Mouse (Mus musculus) MEL (cell line): ENCODE data around the gene Gpd1. TPM values are rescaled to one million over a fixed set of nuclear protein-coding genes. Genes with fewer than 3 reads are reported as not detected.

Experiments used
- DNase-seq: peaks from one replicate; pipeline ENCODE4 v3.0.0; 2011; ENCODE audit warnings: low read depth, low spot score
- H3K27ac ChIP-seq: 2 replicates; pipeline ENCODE4 v1.5.1; 2012; ENCODE audit warnings: low read depth, mild to moderate bottlenecking, control low read depth, low read length, moderate library complexity; ENCODE audit not compliant: control insufficient read depth
- H3K27me3 ChIP-seq, 2 experiments: fragments of 150-350 bp in 1 of 2; sonication (generic) in 1 of 2; 2 replicates each; pipeline ENCODE4 v1.6.1; 2012; ENCODE audit warnings: low read length in 2 of 2, mild to moderate bottlenecking in 2 of 2, improper control_type of control experiment in 1 of 2, moderate library complexity in 1 of 2; ENCODE audit not compliant: insufficient read depth in 2 of 2, control insufficient read depth in 1 of 2
- H3K36me3 ChIP-seq, 2 experiments: 2 replicates each; pipeline ENCODE4 v1.6.1; 2012 to 2014; ENCODE audit warnings: low read length in 2 of 2, improper control_type of control experiment in 1 of 2, inconsistent platforms in 1 of 2, mild to moderate bottlenecking in 1 of 2; ENCODE audit not compliant: insufficient read depth in 2 of 2, control insufficient read depth in 1 of 2
- H3K4me1 ChIP-seq, 2 experiments: fragments of 150-350 bp in 1 of 2; sonication (generic) in 1 of 2; 2 replicates each; pipeline ENCODE4 v1.6.1; 2012; ENCODE audit warnings: low read length in 2 of 2, improper control_type of control experiment in 1 of 2, mild to moderate bottlenecking in 1 of 2; ENCODE audit not compliant: insufficient read depth in 2 of 2, control insufficient read depth in 1 of 2
- H3K4me3 ChIP-seq, 2 experiments: fragments of 150-350 bp in 1 of 2; sonication (generic) in 1 of 2; 2 replicates each; pipeline ENCODE4 v1.5.1; 2012; ENCODE audit warnings: low read depth in 2 of 2, low read length in 2 of 2, mild to moderate bottlenecking in 2 of 2, moderate library complexity in 2 of 2, control low read depth in 1 of 2, improper control_type of control experiment in 1 of 2; ENCODE audit not compliant: control insufficient read depth in 1 of 2, insufficient read depth in 1 of 2
- H3K79me2 ChIP-seq: 2 replicates; pipeline ENCODE4 v1.6.1; 2012; ENCODE audit warnings: mild to moderate bottlenecking, low read length, moderate library complexity; ENCODE audit not compliant: control insufficient read depth, poor library complexity, insufficient read depth
- H3K9ac ChIP-seq: 2 replicates; pipeline ENCODE4 v1.6.1; 2012; ENCODE audit warnings: low read depth, mild to moderate bottlenecking, control low read depth, low read length, moderate library complexity; ENCODE audit not compliant: control insufficient read depth, poor library complexity, severe bottlenecking
- H3K9me3 ChIP-seq: fragments of 150-350 bp; sonication (generic); replicated peaks from 2 replicates; pipeline ENCODE4 v1.6.1; 2012; ENCODE audit warnings: mild to moderate bottlenecking, low read length, improper control_type of control experiment, moderate library complexity; ENCODE audit not compliant: insufficient read depth
- BHLHE40 ChIP-seq: IDR thresholded peaks from 2 replicates; pipeline ENCODE4 v1.6.1; 2012; ENCODE audit warnings: low read depth, mild to moderate bottlenecking, inconsistent platforms, low read length, improper control_type of control experiment, borderline replicate concordance
- CHD1 ChIP-seq: IDR thresholded peaks from 2 replicates; pipeline ENCODE4 v1.6.1; 2012; ENCODE audit warnings: low read depth, mild to moderate bottlenecking, inconsistent platforms, low read length, improper control_type of control experiment
- E2F4 ChIP-seq: IDR thresholded peaks from 2 replicates; pipeline ENCODE4 v1.6.1; 2011; ENCODE audit warnings: low read depth, low read length, improper control_type of control experiment, borderline replicate concordance
- ETS1 ChIP-seq: IDR thresholded peaks from 2 replicates; pipeline ENCODE4 v1.6.1; 2012; ENCODE audit warnings: low read depth, mild to moderate bottlenecking, inconsistent platforms, low read length, improper control_type of control experiment, moderate library complexity
- GATA1 ChIP-seq: IDR thresholded peaks from 2 replicates; pipeline ENCODE4 v1.6.1; 2011; ENCODE audit warnings: low read depth, low read length, improper control_type of control experiment
- HCFC1 ChIP-seq: IDR thresholded peaks from 2 replicates; pipeline ENCODE4 v1.6.1; 2012; ENCODE audit warnings: low read depth, mild to moderate bottlenecking, inconsistent platforms, low read length, improper control_type of control experiment, moderate library complexity
- JUND ChIP-seq: IDR thresholded peaks from 2 replicates; pipeline ENCODE4 v1.6.1; 2011; ENCODE audit warnings: low read depth, mild to moderate bottlenecking, improper control_type of control experiment, low read length
- MAFK ChIP-seq: IDR thresholded peaks from 2 replicates; pipeline ENCODE4 v1.6.1; 2011; ENCODE audit warnings: low read depth, mild to moderate bottlenecking, low read length, improper control_type of control experiment, borderline replicate concordance
- MAX ChIP-seq: IDR thresholded peaks from 2 replicates; pipeline ENCODE4 v1.6.1; 2011; ENCODE audit warnings: low read length, improper control_type of control experiment
- MEF2A ChIP-seq: IDR thresholded peaks from 2 replicates; pipeline ENCODE4 v1.6.1; 2014; ENCODE audit warnings: low read depth, mild to moderate bottlenecking, inconsistent platforms, low read length, improper control_type of control experiment; ENCODE audit not compliant: poor library complexity, insufficient replicate concordance, severe bottlenecking; ENCODE audit errors: extremely low read depth
- MXI1 ChIP-seq: IDR thresholded peaks from 2 replicates; pipeline ENCODE4 v1.6.1; 2011; ENCODE audit warnings: mild to moderate bottlenecking, low read depth, low read length, improper control_type of control experiment
- MYB ChIP-seq: IDR thresholded peaks from 2 replicates; pipeline ENCODE4 v1.6.1; 2011; ENCODE audit warnings: mild to moderate bottlenecking, low read depth, low read length, improper control_type of control experiment
- NRF1 ChIP-seq: IDR thresholded peaks from 2 replicates; pipeline ENCODE4 v1.6.1; 2014; ENCODE audit warnings: low read depth, mild to moderate bottlenecking, inconsistent platforms, low read length, improper control_type of control experiment, moderate library complexity; ENCODE audit not compliant: poor library complexity, insufficient read depth, severe bottlenecking
- POLR2A ChIP-seq, 2 experiments: IDR thresholded peaks; 2 replicates each; pipeline ENCODE4 v1.6.1; 2011 to 2012; ENCODE audit warnings: low read length in 2 of 2, mild to moderate bottlenecking in 2 of 2, control low read depth in 1 of 2, improper control_type of control experiment in 1 of 2, low read depth in 1 of 2, moderate library complexity in 1 of 2; ENCODE audit not compliant: control insufficient read depth in 1 of 2, insufficient read depth in 1 of 2, poor library complexity in 1 of 2
- SIN3A ChIP-seq: IDR thresholded peaks from 2 replicates; pipeline ENCODE4 v1.6.1; 2012; ENCODE audit warnings: low read length, improper control_type of control experiment, inconsistent platforms
- SMC3 ChIP-seq: IDR thresholded peaks from 2 replicates; pipeline ENCODE4 v1.6.1; 2011; ENCODE audit warnings: low read depth, low read length, improper control_type of control experiment
- TCF12 ChIP-seq: IDR thresholded peaks from 2 replicates; pipeline ENCODE4 v1.6.1; 2014; ENCODE audit warnings: low read depth, mild to moderate bottlenecking, inconsistent platforms, low read length, improper control_type of control experiment, moderate library complexity
- UBTF ChIP-seq: IDR thresholded peaks from 2 replicates; pipeline ENCODE4 v1.6.1; 2012; ENCODE audit warnings: low read depth, mild to moderate bottlenecking, inconsistent platforms, low read length, improper control_type of control experiment, moderate library complexity, borderline replicate concordance; ENCODE audit not compliant: insufficient read depth
- USF2 ChIP-seq, 2 experiments: IDR thresholded peaks; 2 replicates each; pipeline ENCODE4 v1.6.1; 2011 to 2012; ENCODE audit warnings: improper control_type of control experiment in 2 of 2, low read length in 2 of 2, borderline replicate concordance in 1 of 2, inconsistent platforms in 1 of 2, low read depth in 1 of 2, mild to moderate bottlenecking in 1 of 2; ENCODE audit not compliant: insufficient read depth in 1 of 2
- ZC3H11A ChIP-seq: IDR thresholded peaks from 2 replicates; pipeline ENCODE4 v1.6.1; 2012; ENCODE audit warnings: low read depth, mild to moderate bottlenecking, inconsistent platforms, low read length, improper control_type of control experiment
- ZKSCAN1 ChIP-seq: IDR thresholded peaks from 2 replicates; pipeline ENCODE4 v1.6.1; 2012; ENCODE audit warnings: low read depth, mild to moderate bottlenecking, inconsistent platforms, low read length, improper control_type of control experiment, moderate library complexity
- ZMIZ1 ChIP-seq: IDR thresholded peaks from 2 replicates; pipeline ENCODE4 v1.6.1; 2012; ENCODE audit warnings: low read depth, mild to moderate bottlenecking, inconsistent platforms, low read length, improper control_type of control experiment, moderate library complexity
- ZNF384 ChIP-seq: IDR thresholded peaks from 2 replicates; pipeline ENCODE4 v1.6.1; 2012; ENCODE audit warnings: low read depth, mild to moderate bottlenecking, inconsistent platforms, low read length, improper control_type of control experiment
- polyA plus RNA-seq, 2 experiments: library from polyadenylated mRNA; stranded (reverse) in 1 of 2; unstranded in 1 of 2; fragments of >175 nt in 1 of 2; fragments of >200 nt in 1 of 2; gene quantifications; 2 replicates each; pipeline versions ENCODE4 v1.2.1 to v1.2.4; 2012; ENCODE audit warnings: low replicate concordance in 2 of 2, low read depth in 1 of 2; ENCODE audit not compliant: insufficient read length in 2 of 2, insufficient read depth in 1 of 2, missing spikeins in 1 of 2
- total RNA-seq: library from RNA; depleted of rRNA; stranded (reverse); fragments of 300-350 nt; gene quantifications from 2 replicates; pipeline ENCODE4 v1.2.3, GENCODE M21; 2012

The Gpd1 gene
- total and polyA plus RNA-seq, 3 experiments = 0.23 to 0.52 TPM; not detected in 1

GRCm38 (mm10) chr15:99701999-99702900, 15.1 kb upstream of the Gpd1 start, which contains the start of gene Smarcd1 (continued):
- TF ChIP-seq TCF12 (peak; percentile 76; the same call in 1 of the 2 replicates), NRF1 (no peak), CHD1 (no peak), ETS1 (peak; percentile 66; the same call in 1 of the 2 replicates), JUND (no peak), UBTF (0 out of 2 replicates have a peak, but pooled peaks have one; percentile 60), MYB (no peak), POLR2A (IDR thresholded peaks at IDR 0.05; ENCODE audit: control insufficient read depth in 1 of 2, insufficient read depth in 1 of 2, low read depth in 1 of 2, low read length in 2 of 2, poor library complexity in 1 of 2) (peak; percentile 68 to 88; a peak in 3 of 4 replicates), USF2 (IDR thresholded peaks at IDR 0.05; ENCODE audit: borderline replicate concordance in 1 of 2, insufficient read depth in 1 of 2, low read depth in 1 of 2, low read length in 2 of 2) (no peak), MAX (peak; percentile 75), HCFC1 (peak; percentile 93), SMC3 (peak; percentile 46; the same call in 1 of the 2 replicates), MAFK (no peak), GATA1 (no peak), MEF2A (no peak)

- Histone ChIP-seq H3K27me3 (no peaks in the 10 kb centered on the region), H3K4me1 (peaks cover 0 to 22% of the 10 kb centered on the region in 2 experiments; a peak in 3 of 4 replicates), H3K36me3 (peaks cover 0 to 10% of the 10 kb centered on the region in 2 experiments; a peak in 2 of 4 replicates), H3K27ac (no peak overlapping the region), H3K9me3 (no peaks in the 10 kb centered on the region), H3K4me3 (no peak overlapping the region), H3K79me2 (peaks cover 4% of the 10 kb centered on the region; the same call in 1 of the 2 replicates), H3K9ac (no peak overlapping the region)
- DNase-seq = no peak
- TF ChIP-seq MXI1 (no peak), E2F4 (no peak), CHD1 (no peak), BHLHE40 (no peak), ZMIZ1 (no peak), ZKSCAN1 (no peak), SIN3A (no peak), ZNF384 (no peak), JUND (no peak), ZC3H11A (no peak), MEF2A (no peak), MYB (no peak)
These were observed 14.2 kb upstream of the Gpd1 start for GRCm38 (mm10) chr15:99703104-99703503.
